Mouse (Mus musculus): ENCODE measurements at regions not wholly inside any gene's neighbourhood (a gene's known extent, or its start where the extent isn't known, plus 50 kb on each side); places are given as distances from the start of the nearest gene placed in this dataset.

- TF ChIP-seq CHD2 (IDR thresholded peaks at IDR 0.05; ENCODE audit: low read depth, low read length) (no peak), HCFC1 (IDR thresholded peaks at IDR 0.05; ENCODE audit: borderline replicate concordance, insufficient read depth, low read length) (no peak), MAFK (IDR thresholded peaks at IDR 0.05; ENCODE audit: insufficient read depth, low read depth, low read length) (no peak)
Measured at GRCm38 (mm10) chr5:149861489-149861962, 156.9 kb upstream of the Rxfp2 start.

Measured in ES-E14 (cell line).